Mouse (Mus musculus) liver, adult 10 weeks (tissue): ENCODE measurements around the gene B3galnt2. TPM values are rescaled to one million over a fixed set of nuclear protein-coding genes. Genes with fewer than 3 reads are reported as not detected.

ENCODE experiments used
- polyA plus RNA-seq: library from polyadenylated mRNA; stranded (reverse); fragments of 350-450 nt; fragmentation: Illumina TruSeq; extraction: RNeasy Lipid Tissue Mini Kit (QIAGEN cat#74804); gene quantifications from one replicate; pipeline ENCODE4 v1.2.3, GENCODE M21; 2014; ENCODE audit warnings: low read depth, low replicate concordance

B3galnt2 gene
- 25.7 TPM for polyA plus RNA-seq

GRCm38 (mm10) chr13:13953874-13954832, at the start of gene B3galnt2:
TSS of gene B3galnt2 (plus strand) at chr13:13954469.

DNA sequence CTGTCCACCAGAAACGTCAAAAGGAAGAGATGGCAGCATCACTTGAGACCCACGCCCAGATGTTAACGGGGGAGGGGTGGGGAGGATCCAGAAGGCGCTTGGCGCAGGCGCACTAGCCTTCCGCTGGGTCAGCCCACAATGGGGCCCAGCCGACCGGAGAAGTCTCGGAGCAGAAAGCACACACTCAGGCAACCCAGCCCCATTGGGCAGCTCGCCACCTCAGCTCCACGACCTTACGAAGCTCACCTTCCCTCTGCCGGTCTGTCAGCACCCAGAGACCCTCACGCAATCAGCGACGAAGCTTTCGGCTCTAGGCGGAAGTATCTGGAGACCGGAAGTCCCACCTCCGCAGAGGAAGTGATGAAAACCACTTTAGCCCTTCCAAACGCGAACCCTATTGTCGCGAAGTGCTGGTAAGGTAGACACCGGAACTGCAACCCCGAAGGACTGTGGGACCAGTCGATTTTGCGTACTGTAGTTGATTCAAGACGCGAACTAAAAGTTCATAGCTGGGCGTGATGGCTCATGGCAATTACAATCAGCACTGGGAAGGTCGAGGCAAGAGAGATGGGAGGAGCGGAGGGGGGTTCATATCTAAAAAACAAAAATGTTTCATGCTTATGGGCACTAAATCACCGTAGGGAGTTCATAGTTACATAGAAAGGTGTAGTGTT, 85.2 kb downstream of the B3galnt2 start, which contains the start of gene Tbce:
Gene Tbce (minus strand): TSS at position 347 of the 674 bp plus-strand sequence.

Other genes with a start within 250 kb of the B3galnt2 start
- not detected for gene Gng4, start 170.4 kb upstream of the B3galnt2 start, polyA plus RNA-seq
- 57.0 TPM for gene Tbce, start 85.2 kb downstream of the B3galnt2 start, polyA plus RNA-seq
- 18.7 TPM for gene Arid4b, start 108.8 kb downstream of the B3galnt2 start, polyA plus RNA-seq
- 17.9 TPM for gene Ggps1, start 109.0 kb downstream of the B3galnt2 start, polyA plus RNA-seq